Mouse (Mus musculus) neural tube, embryonic 15.5 days (tissue): ENCODE data around the gene Tagln3. TPM values are rescaled to one million over a fixed set of nuclear protein-coding genes. Genes with fewer than 3 reads are reported as not detected.

ENCODE experiments used
- ATAC-seq: fragments of 200-750 bp; cut with Nextera tagmentation; 2 replicates; pipeline ENCODE4 v1.8.0; 2017; ENCODE audit warnings: mild to moderate bottlenecking, moderate TSS enrichment, moderate library complexity; ENCODE audit not compliant: low FRiP score
- H3K27ac ChIP-seq: fragments of 300-500 bp; sonication (generic); replicated peaks from 2 replicates; pipeline ENCODE4 v1.5.1; 2015; ENCODE audit warnings: mild to moderate bottlenecking, inconsistent platforms
- H3K27me3 ChIP-seq: fragments of 300-500 bp; sonication (generic); replicated peaks from 2 replicates; pipeline ENCODE4 v1.6.1; 2015; ENCODE audit warnings: inconsistent platforms
- H3K36me3 ChIP-seq: fragments of 300-500 bp; sonication (generic); 2 replicates; pipeline ENCODE4 v1.6.1; 2015; ENCODE audit warnings: inconsistent platforms
- H3K4me1 ChIP-seq: fragments of 300-500 bp; sonication (generic); 2 replicates; pipeline ENCODE4 v1.6.1; 2015; ENCODE audit warnings: inconsistent platforms
- H3K4me2 ChIP-seq: fragments of 300-500 bp; sonication (generic); 2 replicates; pipeline ENCODE4 v1.6.1; 2015; ENCODE audit warnings: inconsistent platforms, mild to moderate bottlenecking, moderate library complexity
- H3K4me3 ChIP-seq: fragments of 300-500 bp; sonication (generic); replicated peaks from 2 replicates; pipeline ENCODE4 v1.5.1; 2015; ENCODE audit warnings: mild to moderate bottlenecking, inconsistent platforms
- H3K9ac ChIP-seq: fragments of 300-500 bp; sonication (generic); replicated peaks from 2 replicates; pipeline ENCODE4 v1.6.1; 2015; ENCODE audit warnings: mild to moderate bottlenecking, inconsistent platforms
- H3K9me3 ChIP-seq: fragments of 300-500 bp; sonication (generic); replicated peaks from 2 replicates; pipeline ENCODE4 v1.6.1; 2016; ENCODE audit warnings: inconsistent platforms
- WGBS: fragments of 180-500 bp; shearing (Covaris S2); methylation state at CpG from one replicate; pipeline ENCODE4 v1.1.7; 2015; ENCODE audit warnings: mixed read lengths; 5-methylcytosine and 5-hydroxymethylcytosine counted together
- polyA plus RNA-seq: library from polyadenylated mRNA; unstranded; fragments of >200 nt; fragmentation: Nextera tagmentation; extraction: Ambion mirVana; gene quantifications from 2 replicates; pipeline ENCODE4 v1.2.1, GENCODE M21; 2015

The Tagln3 gene
- polyA plus RNA-seq: 451 and 532 TPM in 2 replicates

GRCm38 (mm10) chr16:45724061-45724741 is at the start of gene Tagln3:
Tagln3 (minus strand) TSS chr16:45724608.
- peak; percentile 84 for ATAC-seq

DNA sequence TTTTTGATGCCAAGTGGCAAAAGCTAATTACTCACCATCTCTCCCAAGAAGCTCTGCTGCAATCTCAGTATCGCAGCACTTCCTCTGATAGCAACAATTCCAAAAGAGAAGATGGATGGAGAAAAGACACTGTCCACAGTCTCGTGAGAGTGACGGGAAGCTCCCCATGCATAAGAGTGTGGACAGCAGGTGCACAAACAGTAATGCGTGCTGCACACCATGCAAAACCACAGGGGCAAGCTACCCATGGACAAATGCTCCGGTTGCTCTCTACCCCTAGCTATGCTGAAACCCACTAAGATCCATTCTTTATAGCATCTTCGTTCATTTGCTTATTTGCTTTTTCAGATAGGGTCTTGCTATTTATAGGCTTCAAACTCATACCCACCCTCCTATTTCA is 46.5 kb upstream of the Tagln3 start:
- H3K27ac ChIP-seq: no peak overlapping the region
- WGBS: 91% methylated on average over 6 of the region's 6 CpGs

More at GRCm38 (mm10) chr16:45724061-45724741, at the start of gene Tagln3:
- peak within 1 kb of the TSS; percentile 72 for H3K4me2 ChIP-seq
- peak within 1 kb of the TSS; percentile 79 for H3K9ac ChIP-seq
- peaks cover 12% of the 10 kb centered on the region for H3K36me3 ChIP-seq
- H3K4me3 ChIP-seq: peak within 1 kb of the TSS; percentile 64
- H3K4me1 ChIP-seq: peaks cover 46% of the 10 kb centered on the region
- no peaks in the 10 kb centered on the region for H3K27me3 ChIP-seq
- H3K27ac ChIP-seq: peak within 1 kb of the TSS; percentile 97
- H3K9me3 ChIP-seq: no peaks in the 10 kb centered on the region
- WGBS: under 1% methylated on average over 30 of the region's 30 CpGs

DNA sequence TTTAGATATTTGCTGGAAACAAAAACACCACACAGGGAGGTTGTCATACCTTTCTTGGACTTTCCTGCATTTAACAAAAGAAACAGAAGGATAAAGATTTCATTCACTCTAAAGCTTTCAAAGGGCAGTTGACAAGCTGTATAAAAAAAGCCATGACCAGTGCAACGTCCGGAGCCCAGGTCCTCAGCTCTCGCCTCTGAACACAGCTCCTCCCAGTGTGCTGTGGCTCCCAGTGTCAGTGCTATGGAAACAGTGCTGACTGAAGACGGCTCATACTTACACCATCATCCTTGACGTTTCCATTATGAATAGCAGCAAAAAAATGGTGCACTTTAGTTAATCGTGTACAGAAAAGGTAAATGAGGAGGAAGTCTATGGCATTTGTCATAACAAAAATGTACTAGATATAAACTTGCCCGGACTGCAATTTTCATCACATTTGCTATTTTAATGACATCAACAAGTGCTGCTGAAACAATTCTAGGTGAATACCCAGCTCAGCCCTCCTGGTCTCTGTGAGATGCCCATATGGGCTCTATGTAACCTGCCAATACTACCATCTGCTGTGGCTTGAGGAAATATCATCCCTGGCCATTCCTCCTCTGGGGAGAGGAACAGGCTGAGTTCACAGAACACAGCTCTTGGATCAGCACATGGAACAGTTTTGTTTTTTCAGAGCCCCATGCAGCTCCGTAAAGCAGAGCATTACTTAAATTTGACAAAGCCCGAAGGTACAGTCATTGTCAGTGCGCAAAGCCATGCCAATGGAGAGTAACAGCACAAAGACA is 43.6 kb upstream of the Tagln3 start:
- no peak overlapping the region for H3K27ac ChIP-seq
- ATAC-seq: no peak; the same call in 1 of the 2 replicates
- 56% methylated on average over 10 of the region's 10 CpGs for WGBS

More for the DNA sequence above, 46.5 kb upstream of the Tagln3 start:
- Histone ChIP-seq H3K36me3 (no peaks in the 10 kb centered on the region), H3K4me3 (no peak overlapping the region), H3K9ac (no peak overlapping the region), H3K9me3 (no peaks in the 10 kb centered on the region), H3K4me1 (peaks cover 11% of the 10 kb centered on the region; the same call in 1 of the 2 replicates), H3K27me3 (no peaks in the 10 kb centered on the region), H3K4me2 (no peak overlapping the region)
- ATAC-seq: no peak

DNA sequence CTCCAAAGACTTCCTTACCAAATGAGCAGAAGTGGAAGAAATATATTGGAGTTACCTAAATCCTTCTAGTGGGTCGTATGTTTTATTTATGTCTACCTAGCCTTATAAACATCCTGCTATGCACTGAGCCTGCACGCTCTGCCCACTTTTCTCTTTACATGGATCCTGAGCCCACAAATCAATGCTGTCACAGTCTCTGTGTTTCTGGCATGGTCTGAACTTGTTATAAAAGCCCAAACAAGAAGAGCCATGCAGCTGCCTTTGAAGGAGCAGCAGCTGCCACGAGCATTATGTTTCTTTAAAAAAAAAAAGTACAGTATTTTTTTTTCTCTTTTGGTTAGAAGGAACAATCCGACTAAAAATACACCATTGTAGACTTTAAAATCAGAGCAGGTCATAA is 43.0 kb upstream of the Tagln3 start:
- Histone ChIP-seq H3K27me3 (no peaks in the 10 kb centered on the region), H3K9ac (no peak overlapping the region), H3K27ac (no peak overlapping the region), H3K36me3 (no peaks in the 10 kb centered on the region), H3K9me3 (no peaks in the 10 kb centered on the region), H3K4me3 (no peak overlapping the region), H3K4me1 (peaks cover 8% of the 10 kb centered on the region; the same call in 1 of the 2 replicates), H3K4me2 (no peak overlapping the region)
- 20% methylated on average over 4 of the region's 4 CpGs for WGBS
- ATAC-seq: no peak

More for the DNA sequence above, 43.6 kb upstream of the Tagln3 start:
- no peak overlapping the region for H3K9ac ChIP-seq
- H3K9me3 ChIP-seq: no peaks in the 10 kb centered on the region
- no peak overlapping the region for H3K4me3 ChIP-seq
- H3K4me2 ChIP-seq: no peak overlapping the region
- no peaks in the 10 kb centered on the region for H3K36me3 ChIP-seq
- peaks cover 8% of the 10 kb centered on the region; the same call in 1 of the 2 replicates for H3K4me1 ChIP-seq
- no peaks in the 10 kb centered on the region for H3K27me3 ChIP-seq

DNA sequence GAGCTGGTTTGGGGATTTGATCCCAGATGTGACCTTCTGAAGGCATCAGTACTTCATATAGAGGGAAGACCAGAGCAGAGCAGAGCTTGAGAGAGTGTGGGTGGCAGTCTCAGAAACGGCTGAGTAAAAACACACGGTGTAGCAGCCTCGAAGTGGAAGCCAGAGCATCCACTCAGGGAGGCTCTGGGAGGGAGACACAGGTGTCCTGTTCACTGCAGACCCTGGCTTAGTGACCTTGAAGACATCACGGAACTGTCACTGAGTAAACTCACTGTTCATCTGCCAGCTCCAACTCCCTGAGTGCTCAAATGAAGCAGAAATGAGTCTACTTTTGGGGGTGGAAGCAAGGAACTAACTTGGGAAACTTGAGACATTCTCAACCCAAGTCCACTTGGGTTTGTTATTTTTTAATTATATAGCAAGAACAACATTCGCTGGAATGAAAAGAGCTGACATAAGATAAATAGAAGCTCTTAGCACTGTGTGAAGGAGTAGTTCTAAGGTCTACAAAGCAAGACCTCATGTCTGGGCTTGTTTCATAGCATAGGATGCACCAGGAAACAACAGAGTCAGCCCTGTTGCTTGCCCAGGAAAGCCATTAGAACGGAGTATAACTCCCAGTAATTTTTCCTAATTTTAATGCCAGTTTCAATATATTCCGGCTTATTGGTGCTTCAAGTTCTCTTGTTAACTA is 41.5 kb upstream of the Tagln3 start:
- no peak for ATAC-seq
- 89% methylated on average over 7 of the region's 7 CpGs for WGBS
- H3K4me1 ChIP-seq: peaks cover 8% of the 10 kb centered on the region; the same call in 1 of the 2 replicates
- no peak overlapping the region for H3K27ac ChIP-seq
- no peak overlapping the region for H3K4me2 ChIP-seq
- H3K9me3 ChIP-seq: no peaks in the 10 kb centered on the region
- H3K27me3 ChIP-seq: no peaks in the 10 kb centered on the region
- H3K36me3 ChIP-seq: no peaks in the 10 kb centered on the region
- no peak overlapping the region for H3K9ac ChIP-seq
- no peak overlapping the region for H3K4me3 ChIP-seq

- H3K27ac ChIP-seq: no peak overlapping the region
- H3K27me3 ChIP-seq: no peaks in the 10 kb centered on the region
- no peak for ATAC-seq
- no peak overlapping the region for H3K4me3 ChIP-seq
- H3K4me2 ChIP-seq: no peak overlapping the region
- H3K36me3 ChIP-seq: no peaks in the 10 kb centered on the region
- no peaks in the 10 kb centered on the region for H3K9me3 ChIP-seq
- peaks cover 8% of the 10 kb centered on the region; the same call in 1 of the 2 replicates for H3K4me1 ChIP-seq
- WGBS: 93% methylated on average over 3 of the region's 3 CpGs
- H3K9ac ChIP-seq: no peak overlapping the region
These were observed 40.7 kb upstream of the Tagln3 start for GRCm38 (mm10) chr16:45765102-45765501.

DNA sequence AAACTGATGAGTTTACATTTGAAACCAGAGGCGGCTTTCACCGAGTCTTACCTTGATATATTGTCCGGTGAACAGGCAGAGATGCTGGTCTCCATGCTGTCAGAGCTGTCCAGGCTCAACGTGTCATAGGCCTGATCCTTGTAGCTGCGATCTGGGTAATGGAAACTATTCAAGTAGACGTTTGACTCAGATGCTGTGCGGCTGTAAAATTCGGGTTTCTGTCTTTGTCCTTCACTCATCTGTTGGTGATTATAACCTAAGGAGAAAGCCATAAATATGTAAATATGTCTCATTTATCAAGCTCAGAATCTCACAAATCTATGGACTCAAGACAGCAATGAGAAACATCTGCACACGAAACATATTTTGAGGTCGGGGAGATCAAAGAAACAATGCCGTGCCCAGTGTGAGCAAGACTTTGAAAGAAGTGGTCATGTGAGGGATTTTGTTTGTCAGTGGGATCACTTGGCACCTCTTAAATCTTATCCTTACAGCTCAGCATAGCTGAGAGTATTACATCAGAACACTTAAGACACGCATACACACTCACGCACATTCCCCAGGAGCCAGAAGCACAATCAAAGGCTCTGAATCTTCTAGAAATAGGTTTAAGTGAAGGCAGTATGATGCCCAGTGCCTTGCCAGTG is 38.6 kb upstream of the Tagln3 start:
- Histone ChIP-seq H3K27me3 (no peaks in the 10 kb centered on the region), H3K4me2 (no peak overlapping the region), H3K9ac (no peak overlapping the region), H3K9me3 (no peaks in the 10 kb centered on the region), H3K4me3 (no peak overlapping the region), H3K36me3 (no peaks in the 10 kb centered on the region), H3K27ac (no peak overlapping the region), H3K4me1 (peaks cover 8% of the 10 kb centered on the region; the same call in 1 of the 2 replicates)
- ATAC-seq: no peak
- 68% methylated on average over 13 of the region's 13 CpGs for WGBS

DNA sequence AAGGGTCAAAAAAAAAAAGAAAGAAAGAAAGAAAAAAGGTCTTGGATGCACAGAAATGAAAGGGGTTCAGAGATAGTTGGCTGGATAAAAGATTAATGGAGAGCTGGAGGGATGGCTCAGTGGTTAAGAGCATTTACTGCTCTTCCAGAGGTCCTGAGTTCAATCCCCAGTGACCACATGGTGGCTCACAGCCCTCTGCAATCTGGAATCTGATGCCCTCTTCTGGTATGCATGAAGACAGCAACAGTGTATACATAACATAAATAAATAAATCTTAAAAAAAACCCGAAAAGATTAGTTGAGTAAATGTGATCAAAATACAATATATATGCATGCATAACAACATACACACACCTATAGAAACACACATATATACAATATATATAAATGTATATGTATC is 37.0 kb upstream of the Tagln3 start:
- Histone ChIP-seq H3K27me3 (no peaks in the 10 kb centered on the region), H3K27ac (no peak overlapping the region), H3K4me3 (no peak overlapping the region), H3K4me2 (no peak overlapping the region), H3K9ac (no peak overlapping the region), H3K9me3 (no peaks in the 10 kb centered on the region), H3K36me3 (no peaks in the 10 kb centered on the region), H3K4me1 (no peaks in the 10 kb centered on the region)
- ATAC-seq: no peak
- 85% methylated on average over 1 of the region's 1 CpGs for WGBS

GRCm38 (mm10) chr16:45758726-45759269 is 34.4 kb upstream of the Tagln3 start:
- Histone ChIP-seq H3K9me3 (no peaks in the 10 kb centered on the region), H3K27me3 (no peaks in the 10 kb centered on the region)

DNA sequence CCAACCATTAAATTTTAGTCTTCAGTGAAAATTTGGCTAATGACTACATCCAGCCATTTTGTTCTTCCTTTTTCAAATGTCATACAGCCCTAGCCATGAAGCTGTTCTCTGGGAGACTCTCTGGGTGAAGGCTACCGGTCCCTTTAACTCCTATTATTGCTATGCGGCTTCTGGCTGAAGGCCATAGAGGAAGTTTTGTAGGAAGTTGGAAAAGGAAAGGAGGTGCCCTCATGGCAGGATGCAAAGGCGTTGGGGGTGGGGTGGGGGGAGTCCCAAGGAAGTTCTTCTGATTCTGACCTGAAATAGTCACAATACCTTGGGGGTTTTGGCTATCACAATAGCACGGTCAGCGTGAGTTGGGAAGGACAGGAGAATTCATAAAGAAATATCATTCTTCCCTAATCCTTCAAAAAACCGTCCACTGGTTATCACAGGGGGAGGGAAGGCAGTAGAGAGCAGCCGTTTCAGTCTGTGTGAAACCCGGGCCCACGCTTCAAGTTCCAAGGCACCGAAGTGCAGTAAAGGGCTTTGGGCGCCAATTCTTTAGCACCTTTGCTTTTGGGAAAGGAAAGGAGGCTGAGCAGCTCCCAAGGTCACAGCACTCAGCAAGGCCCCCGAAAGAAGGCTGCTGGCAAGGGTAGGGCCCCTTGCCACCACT is 33.1 kb upstream of the Tagln3 start:
- ATAC-seq: no peak
- no peak overlapping the region for H3K4me2 ChIP-seq
- no peaks in the 10 kb centered on the region for H3K27me3 ChIP-seq
- no peak overlapping the region for H3K27ac ChIP-seq
- no peak overlapping the region for H3K4me3 ChIP-seq
- 88% methylated on average over 12 of the region's 12 CpGs for WGBS
- no peaks in the 10 kb centered on the region for H3K36me3 ChIP-seq
- no peaks in the 10 kb centered on the region for H3K4me1 ChIP-seq
- H3K9ac ChIP-seq: no peak overlapping the region
- H3K9me3 ChIP-seq: no peaks in the 10 kb centered on the region

More at GRCm38 (mm10) chr16:45758726-45759269, 34.4 kb upstream of the Tagln3 start:
- Histone ChIP-seq H3K4me1 (no peaks in the 10 kb centered on the region), H3K9ac (no peak overlapping the region), H3K27ac (no peak overlapping the region), H3K4me2 (no peak overlapping the region), H3K4me3 (no peak overlapping the region), H3K36me3 (no peaks in the 10 kb centered on the region)
- no peak for ATAC-seq
- WGBS: 89% methylated on average over 9 of the region's 9 CpGs
